In the genomic region with DNA sequence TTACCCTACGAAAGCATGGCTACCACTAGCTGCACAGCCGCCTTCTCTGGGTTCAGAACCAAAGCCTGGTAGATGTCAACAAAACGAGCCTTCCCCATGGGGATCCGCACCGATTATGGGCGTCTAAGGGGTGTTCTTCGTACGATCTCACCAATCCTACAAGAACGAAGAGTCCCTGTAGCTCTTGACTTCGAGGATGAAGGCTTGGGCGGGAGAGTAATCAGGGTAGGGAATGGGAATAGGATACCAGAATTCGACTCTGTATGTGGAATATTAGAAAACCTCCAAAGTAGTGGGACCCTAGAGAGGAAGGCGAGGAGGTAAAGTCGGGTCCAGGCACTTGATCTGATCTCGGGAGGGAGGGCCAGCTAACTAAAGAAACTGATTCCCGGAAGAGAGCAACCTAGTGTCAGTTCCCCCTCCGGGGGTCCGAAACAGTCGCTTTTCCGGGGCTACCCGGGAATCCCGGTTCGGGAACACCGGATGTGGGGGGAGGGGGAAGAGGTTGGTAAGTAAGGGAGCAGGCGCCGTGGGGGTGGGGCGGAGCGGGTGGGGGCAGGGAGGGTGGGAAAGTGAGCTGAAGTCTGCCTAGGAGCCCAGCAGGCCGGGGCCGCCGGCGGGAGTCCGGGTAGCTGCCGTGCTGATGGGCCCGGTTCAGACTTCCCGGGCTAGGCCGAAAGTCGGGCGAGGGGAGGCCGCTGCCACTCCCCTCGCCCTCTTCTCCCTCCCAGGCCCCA, we compare ENCODE assay signal across 7 mouse cellular contexts. TPM values are rescaled to one million over a fixed set of nuclear protein-coding genes. Genes with fewer than 3 reads are reported as not detected.
DNase-seq lines count a peak whose midpoint lies in the region; ATAC-seq and TF ChIP-seq lines count a peak whose summit lies in the region.

A gene (minus strand): TSS at position 420 of the 737 bp plus-strand sequence.

- under 1% methylated on average over 37 of the region's 41 CpGs for WGBS in hindbrain, postnatal 0 days

- H3K27ac ChIP-seq in gastrocnemius, adult 2 months = peak within 1 kb of the TSS; percentile 97
- peak within 1 kb of the TSS; percentile 94 for H3K27ac ChIP-seq in hindbrain, postnatal 0 days

- peak; percentile 74 to 90 for DNase-seq in adrenal gland, adult (ENCODE audit: inconsistent age in 2 of 2, low spot score in 1 of 2)
- DNase-seq in cerebellum, postnatal 4 days (ENCODE audit: low spot score in 2 of 2) = peak; percentile 52 to 73
- DNase-seq in gastrocnemius, adult 2 months = peak; percentile 84
- DNase-seq in hindbrain, postnatal 0 days (ENCODE audit: low spot score) = peak; percentile 87
- peak; percentile 71 to 88 for DNase-seq in left cerebral cortex, postnatal 14 days (ENCODE audit: low spot score in 2 of 2)
- peak; percentile 41 for DNase-seq in skeletal muscle tissue, adult 2 months (ENCODE audit: low read depth, low spot score)

- H3K4me2 ChIP-seq in hindbrain, postnatal 0 days (ENCODE audit: low read depth, low read length) = peak within 1 kb of the TSS; percentile 97

- H3K4me1 ChIP-seq in hindbrain, postnatal 0 days (ENCODE audit: insufficient read depth, low read length) = peaks cover 16% of the 10 kb centered on the region

- peak; percentile 88 for ATAC-seq in hindbrain, postnatal 0 days
- peak; percentile 33; the same call in 1 of the 2 replicates for ATAC-seq in megakaryocyte-erythroid progenitor cell, adult 5-6 weeks (replicated peaks; ENCODE audit: low FRiP score, low TSS enrichment, poor library complexity, severe bottlenecking)

- no peaks in the 10 kb centered on the region for H3K9me3 ChIP-seq in hindbrain, postnatal 0 days (ENCODE audit: low read length)

- no peaks in the 10 kb centered on the region for H3K27me3 ChIP-seq in hindbrain, postnatal 0 days (ENCODE audit: insufficient read depth, low read length)

- H3K9ac ChIP-seq in hindbrain, postnatal 0 days (replicated peaks; ENCODE audit: low read length) = peak within 1 kb of the TSS; percentile 77

- H3K36me3 ChIP-seq in hindbrain, postnatal 0 days (ENCODE audit: insufficient read depth, low read length) = peaks cover 10% of the 10 kb centered on the region; the same call in 1 of the 2 replicates

- intact Hi-C loops in gastrocnemius, adult 2 months (cut with DNase I) = loop anchor here (2.0 kb wide), 1 partner anchor 14 kb away; no protein-coding TSS in a partner anchor
- intact Hi-C loops in left cerebral cortex, postnatal 14 days (cut with DNase I) = loop anchor here (5.0 kb wide), 1 partner anchor 247 kb away; a partner anchor contains a TSS

- H3K4me3 ChIP-seq in gastrocnemius, adult 2 months = peak within 1 kb of the TSS; percentile 94
- H3K4me3 ChIP-seq in hindbrain, postnatal 0 days (ENCODE audit: low read length) = peak within 1 kb of the TSS; percentile 76

- no peak for TF ChIP-seq CTCF in gastrocnemius, adult 2 months (IDR thresholded peaks at IDR 0.05)
- TF ChIP-seq CTCF in hindbrain, postnatal 0 days (IDR thresholded peaks at IDR 0.05; ENCODE audit: low read depth) = no peak

RNA-seq across cellular contexts. Expression of the gene that starts here (rescaled TPM):
- total RNA-seq in gastrocnemius, adult 2 months (2021) = 10 to 100 TPM in 1 of 2 experiments, 1 to 10 TPM in 1; 7.3 to 11.7 TPM
- 6.0 and 7.8 TPM in 2 replicates for total RNA-seq in hindbrain, postnatal 0 days (2014; rRNA removed)
- polyA plus RNA-seq in hindbrain, postnatal 0 days (2015; fragmentation: Nextera tagmentation; extraction: Ambion mirVana) = 0.15 and 0.87 TPM in 2 replicates
- total RNA-seq in left cerebral cortex, postnatal 14 days (2021) = 1 to 10 TPM; 5.5 to 6.0 TPM
- total RNA-seq in megakaryocyte-erythroid progenitor cell, adult 5-6 weeks (2014; fragmentation: Nextera tagmentation) = 15.3 and 16.4 TPM in 2 replicates
- 18.3 and 19.1 TPM in 2 replicates for total RNA-seq in megakaryocyte-erythroid progenitor cell, adult 5-6 weeks (2017)

Comparison
In these comparisons a context has a peak if more than half of its experiments do, and no peak if none do; other contexts are left out.
1. Peak in every context shown above with its lines: DNase-seq, ATAC-seq, H3K4me3 ChIP-seq and H3K27ac ChIP-seq.